Mouse (Mus musculus) liver, embryonic 13.5 days (tissue): Measurements from ENCODE around the gene Nell2. TPM values are rescaled to one million over a fixed set of nuclear protein-coding genes. Genes with fewer than 3 reads are reported as not detected.
"Not testable (repeated sequence)": the region's sequence is repeated elsewhere in the genome, so short reads cannot be mapped to it uniquely, and the experiment has no call there.

Experiments used
- ATAC-seq: fragments of 200-750 bp; cut with Nextera tagmentation; 2 replicates; pipeline ENCODE4 v1.8.0; 2017; ENCODE audit warnings: low read depth, mild to moderate bottlenecking, moderate number of reproducible peaks, moderate library complexity
- DNase-seq: peaks from one replicate; pipeline ENCODE4 v3.0.0; 2022
- H3K27ac ChIP-seq: fragments of 300-500 bp; sonication (generic); 2 replicates; pipeline ENCODE4 v1.5.1; 2015; ENCODE audit warnings: moderate library complexity, mild to moderate bottlenecking, inconsistent platforms
- H3K27me3 ChIP-seq: fragments of 300-500 bp; sonication (generic); 2 replicates; pipeline ENCODE4 v1.6.1; 2015; ENCODE audit warnings: mild to moderate bottlenecking, inconsistent platforms
- H3K36me3 ChIP-seq: fragments of 300-500 bp; sonication (generic); 2 replicates; pipeline ENCODE4 v1.6.1; 2015; ENCODE audit warnings: mild to moderate bottlenecking, inconsistent platforms
- H3K4me1 ChIP-seq: fragments of 300-500 bp; sonication (generic); replicated peaks from 2 replicates; pipeline ENCODE4 v1.6.1; 2015; ENCODE audit warnings: inconsistent platforms
- H3K4me2 ChIP-seq: fragments of 300-500 bp; sonication (generic); 2 replicates; pipeline ENCODE4 v1.6.1; 2015; ENCODE audit warnings: inconsistent platforms, mild to moderate bottlenecking, moderate library complexity
- H3K4me3 ChIP-seq: fragments of 300-500 bp; sonication (generic); replicated peaks from 2 replicates; pipeline ENCODE4 v1.5.1; 2015; ENCODE audit warnings: mild to moderate bottlenecking, inconsistent platforms
- H3K9ac ChIP-seq: fragments of 300-500 bp; sonication (generic); 2 replicates; pipeline ENCODE4 v1.6.1; 2015; ENCODE audit warnings: mild to moderate bottlenecking, inconsistent platforms
- H3K9me3 ChIP-seq: fragments of 300-500 bp; sonication (generic); replicated peaks from 2 replicates; pipeline ENCODE4 v1.6.1; 2016; ENCODE audit warnings: inconsistent platforms
- WGBS: fragments of 180-500 bp; shearing (Covaris S2); methylation state at CpG from one replicate; pipeline ENCODE4 v1.1.7; 2015; ENCODE audit not compliant: insufficient replicate concordance; 5-methylcytosine and 5-hydroxymethylcytosine counted together
- polyA plus RNA-seq: library from polyadenylated mRNA; unstranded; fragments of >200 nt; fragmentation: Nextera tagmentation; extraction: Ambion mirVana; gene quantifications from 2 replicates; pipeline ENCODE4 v1.2.1, GENCODE M21; 2015

The Nell2 gene
- polyA plus RNA-seq, 1 experiment from 2014 or later, result 0.55 TPM

DNA sequence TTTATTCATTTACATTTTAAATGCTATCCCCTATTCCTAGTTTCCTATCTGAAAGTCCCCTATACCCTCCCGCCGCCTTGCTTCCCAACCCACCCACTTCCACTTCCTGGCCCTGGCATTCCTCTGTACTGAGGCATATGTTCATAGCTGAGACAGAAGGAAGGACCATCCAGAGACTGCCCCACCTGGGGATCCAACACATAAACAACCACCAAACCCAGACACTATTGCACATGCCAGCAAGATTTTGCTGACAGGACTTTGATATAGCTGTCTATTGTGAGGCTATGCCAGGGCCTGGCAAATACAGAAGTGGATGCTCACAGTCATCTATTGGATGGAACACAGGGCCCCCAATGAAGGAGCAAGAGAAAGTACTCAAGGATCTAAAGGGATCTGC is 291.3 kb downstream of the Nell2 start:
- not testable (repeated sequence) for H3K4me2 ChIP-seq, H3K4me3 ChIP-seq, ATAC-seq, H3K27ac ChIP-seq, H3K9ac ChIP-seq, H3K4me1 ChIP-seq, H3K27me3 ChIP-seq, H3K9me3 ChIP-seq, DNase-seq, H3K36me3 ChIP-seq
- 77% methylated on average over 2 of the region's 2 CpGs for WGBS

DNA sequence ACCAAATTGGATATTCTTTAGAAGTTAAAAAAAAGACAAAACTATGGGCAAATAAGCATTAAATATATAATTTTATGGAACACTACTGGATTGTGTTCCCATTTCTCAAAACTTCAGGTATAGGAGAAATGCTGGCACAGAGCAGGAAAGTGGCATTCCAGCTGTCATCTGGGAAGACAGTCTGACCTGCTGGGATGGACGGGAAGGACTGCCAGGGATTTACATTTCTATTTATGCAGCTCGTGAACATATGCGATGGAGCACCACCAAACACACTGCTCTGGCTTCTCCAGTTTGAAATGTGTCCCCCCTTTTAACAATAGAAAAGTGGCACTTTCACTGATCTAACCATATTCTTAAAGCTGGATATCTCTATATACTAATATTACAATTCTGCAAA is 291.9 kb downstream of the Nell2 start:
- DNase-seq, result no peak
- no peaks in the 10 kb centered on the region for H3K36me3 ChIP-seq
- H3K27me3 ChIP-seq, result no peaks in the 10 kb centered on the region
- H3K9me3 ChIP-seq, result no peaks in the 10 kb centered on the region
- H3K4me3 ChIP-seq, result no peak overlapping the region
- H3K27ac ChIP-seq, result no peak overlapping the region
- no peak for ATAC-seq
- 73% methylated on average over 3 of the region's 3 CpGs for WGBS
- no peaks in the 10 kb centered on the region for H3K4me1 ChIP-seq
- H3K9ac ChIP-seq, result no peak overlapping the region
- H3K4me2 ChIP-seq, result no peak overlapping the region

DNA sequence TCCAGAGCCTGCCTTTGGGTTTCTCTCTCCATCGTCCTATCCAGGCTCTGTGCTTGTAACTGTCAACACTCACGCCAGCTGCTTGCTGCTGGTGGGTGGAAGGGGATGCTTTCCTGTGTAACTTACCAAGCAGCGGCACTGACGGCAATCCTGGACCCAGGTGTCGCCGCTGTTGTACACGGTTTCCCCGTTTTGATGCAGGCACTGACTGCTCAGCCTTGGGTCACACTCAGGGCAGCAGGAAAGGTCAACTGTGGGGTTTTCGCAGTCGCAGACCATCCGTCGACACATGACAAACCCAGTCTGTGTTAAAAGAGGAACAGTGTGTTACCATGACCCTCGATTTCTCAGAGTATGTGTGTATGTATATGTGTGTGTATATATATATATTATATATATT is 297.2 kb downstream of the Nell2 start:
- Histone ChIP-seq H3K4me1 (no peaks in the 10 kb centered on the region), H3K4me2 (no peak overlapping the region), H3K27me3 (no peaks in the 10 kb centered on the region), H3K4me3 (no peak overlapping the region), H3K36me3 (no peaks in the 10 kb centered on the region), H3K27ac (no peak overlapping the region), H3K9ac (no peak overlapping the region), H3K9me3 (0 out of 2 replicates have a peak, but pooled peaks cover 3% of the 10 kb centered on the region)
- 75% methylated on average over 13 of the region's 13 CpGs for WGBS
- no peak for DNase-seq
- ATAC-seq, result no peak

DNA sequence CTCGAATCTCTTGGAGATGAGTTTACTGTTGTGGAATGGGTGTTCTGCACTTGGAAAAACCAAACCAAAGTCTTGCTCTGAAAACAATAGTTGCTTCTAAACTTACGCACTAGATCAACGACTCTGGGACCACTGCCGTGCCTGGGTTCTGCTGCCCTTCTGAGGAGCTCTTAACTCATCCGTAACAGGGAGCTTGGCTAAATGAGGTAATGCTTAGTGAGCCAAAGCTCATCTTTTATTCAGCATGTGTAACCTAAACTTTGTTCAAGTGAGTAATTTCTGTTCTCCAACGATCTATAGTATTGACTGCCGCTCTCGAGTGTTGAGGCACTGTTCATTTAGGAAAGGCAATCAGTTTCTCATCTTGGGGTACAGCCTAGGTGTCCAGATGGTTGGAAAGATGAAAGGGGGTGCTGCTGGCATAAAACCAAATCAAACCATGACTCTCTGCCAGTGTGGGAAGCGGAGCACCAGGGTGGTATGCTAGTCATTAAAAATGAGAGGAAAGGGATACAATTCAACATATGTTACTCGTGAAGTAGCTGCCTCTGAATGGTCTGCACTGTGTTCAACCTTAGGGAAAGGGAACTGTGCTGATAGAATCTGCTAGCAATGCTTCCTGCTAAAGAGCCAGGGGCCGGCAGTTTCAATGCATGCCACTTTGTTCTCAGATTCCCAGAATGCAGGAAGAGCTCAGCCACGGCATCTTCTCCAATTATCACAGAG is 311.6 kb downstream of the Nell2 start:
- Histone ChIP-seq H3K4me3 (no peak overlapping the region), H3K27me3 (no peaks in the 10 kb centered on the region), H3K9ac (no peak overlapping the region), H3K4me1 (no peaks in the 10 kb centered on the region), H3K27ac (no peak overlapping the region), H3K4me2 (no peak overlapping the region), H3K9me3 (peaks cover 12% of the 10 kb centered on the region), H3K36me3 (no peaks in the 10 kb centered on the region)
- DNase-seq (no peak), ATAC-seq (no peak)
- WGBS, result 71% methylated on average over 12 of the region's 12 CpGs

DNA sequence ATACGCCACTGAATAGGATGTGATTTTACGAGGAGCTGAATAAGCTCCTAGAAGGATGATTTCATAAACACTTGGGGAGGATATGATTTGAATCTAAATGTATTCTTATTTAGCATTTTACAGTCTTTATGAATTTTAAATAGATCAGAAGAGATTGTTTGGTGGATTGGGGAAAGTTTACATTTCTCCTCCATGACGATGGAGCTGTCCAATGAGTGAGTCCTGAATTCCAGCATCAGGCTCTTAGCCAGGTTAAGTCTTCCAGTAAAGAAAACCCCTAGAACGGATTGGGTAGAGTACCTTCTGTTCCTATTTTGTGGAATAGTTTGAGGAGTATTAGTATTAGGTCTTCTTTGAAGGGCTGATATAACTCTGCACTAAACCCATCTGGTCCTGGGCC is 317.8 kb downstream of the Nell2 start:
- Histone ChIP-seq H3K36me3 (no peaks in the 10 kb centered on the region), H3K27ac (no peak overlapping the region), H3K4me1 (no peaks in the 10 kb centered on the region), H3K4me2 (no peak overlapping the region), H3K9me3 (no peaks in the 10 kb centered on the region), H3K9ac (no peak overlapping the region), H3K27me3 (no peaks in the 10 kb centered on the region), H3K4me3 (no peak overlapping the region)
- DNase-seq, result no peak
- no peak for ATAC-seq
- WGBS, result 58% methylated on average over 4 of the region's 4 CpGs

DNA sequence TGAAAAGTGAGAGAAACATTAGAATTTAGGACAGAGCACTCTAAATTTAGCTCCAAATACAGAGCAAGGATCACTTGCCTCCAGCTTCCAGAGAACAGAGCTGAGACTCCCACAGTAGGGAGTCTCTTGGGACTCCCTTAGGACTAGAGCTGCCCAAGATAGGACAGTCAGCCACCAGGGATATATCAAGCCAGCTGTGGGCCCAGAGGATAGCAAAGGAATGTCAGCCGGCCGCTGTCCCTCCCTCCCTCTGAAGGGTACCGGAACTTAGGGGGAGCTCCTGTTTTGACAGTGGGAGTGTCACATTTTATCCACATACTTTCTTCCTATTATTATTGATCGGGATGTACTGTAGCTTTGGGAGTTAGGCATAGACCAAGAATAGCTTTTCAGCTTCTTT is 319.2 kb downstream of the Nell2 start:
- 69% methylated on average over 4 of the region's 4 CpGs for WGBS
- no peak overlapping the region for H3K4me3 ChIP-seq
- H3K9me3 ChIP-seq, result no peaks in the 10 kb centered on the region
- H3K27me3 ChIP-seq, result no peaks in the 10 kb centered on the region
- H3K27ac ChIP-seq, result no peak overlapping the region
- ATAC-seq (no peak), DNase-seq (no peak)
- H3K36me3 ChIP-seq, result no peaks in the 10 kb centered on the region
- H3K4me2 ChIP-seq, result no peak overlapping the region
- no peaks in the 10 kb centered on the region for H3K4me1 ChIP-seq
- no peak overlapping the region for H3K9ac ChIP-seq

DNA sequence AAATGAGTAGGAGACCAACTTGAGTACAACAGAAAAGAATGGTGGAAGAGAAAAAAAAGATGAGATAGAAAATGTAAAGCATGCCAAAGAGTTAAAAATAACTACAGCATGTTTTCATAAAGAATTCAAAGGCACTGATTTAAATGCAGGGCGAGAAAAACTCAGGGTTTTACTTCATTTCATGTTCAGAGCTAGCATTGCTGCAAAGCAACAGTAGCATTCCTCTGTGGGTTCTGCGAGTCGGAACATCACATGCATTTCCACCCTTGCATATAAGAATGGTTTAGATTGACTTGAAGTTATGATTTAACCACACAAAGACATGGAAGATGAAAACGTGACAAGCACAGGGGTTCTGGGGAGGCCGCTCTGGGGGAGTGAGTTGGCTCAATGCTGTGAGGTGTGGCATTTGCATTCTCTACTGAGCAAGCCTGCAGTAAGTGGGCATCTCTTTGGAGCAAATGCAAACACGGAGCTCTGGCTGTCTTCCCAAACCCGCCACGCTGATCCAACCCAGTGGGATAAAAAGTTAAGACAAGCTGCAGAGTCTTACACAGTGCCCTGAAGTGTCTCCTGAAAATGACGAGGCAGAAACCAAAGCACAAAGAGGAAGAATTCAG is 334.6 kb downstream of the Nell2 start:
- no peak overlapping the region for H3K4me3 ChIP-seq
- no peaks in the 10 kb centered on the region for H3K27me3 ChIP-seq
- H3K4me2 ChIP-seq, result no peak overlapping the region
- no peak for ATAC-seq
- H3K9ac ChIP-seq, result no peak overlapping the region
- no peaks in the 10 kb centered on the region for H3K36me3 ChIP-seq
- no peaks in the 10 kb centered on the region for H3K4me1 ChIP-seq
- 59% methylated on average over 9 of the region's 9 CpGs for WGBS
- H3K9me3 ChIP-seq, result no peaks in the 10 kb centered on the region
- DNase-seq, result no peak
- no peak overlapping the region for H3K27ac ChIP-seq

DNA sequence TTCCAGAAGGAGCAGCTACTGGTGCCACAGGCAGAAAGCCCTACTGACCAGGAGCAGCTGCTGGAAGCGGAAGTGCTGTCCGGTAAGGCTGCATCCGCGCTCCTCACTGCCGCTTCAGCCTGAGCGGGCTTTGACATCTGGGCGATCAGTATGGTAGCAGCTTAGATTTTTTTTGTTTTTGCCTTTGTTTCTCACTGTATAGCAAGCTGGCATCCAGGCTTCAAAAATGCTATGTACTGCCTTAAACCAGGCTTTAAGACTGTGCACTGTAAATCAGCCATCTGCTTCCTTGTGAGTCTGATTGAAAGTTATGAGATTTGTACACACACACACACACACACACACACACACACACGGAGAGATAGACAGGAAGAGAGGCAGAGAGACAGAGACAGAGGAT is 335.4 kb downstream of the Nell2 start:
- no peak overlapping the region for H3K9ac ChIP-seq
- no peaks in the 10 kb centered on the region for H3K4me1 ChIP-seq
- no peak for DNase-seq
- H3K27me3 ChIP-seq, result no peaks in the 10 kb centered on the region
- H3K36me3 ChIP-seq, result no peaks in the 10 kb centered on the region
- ATAC-seq, result no peak
- no peak overlapping the region for H3K4me3 ChIP-seq
- H3K27ac ChIP-seq, result no peak overlapping the region
- no peak overlapping the region for H3K4me2 ChIP-seq
- H3K9me3 ChIP-seq, result no peaks in the 10 kb centered on the region
- WGBS, result 70% methylated on average over 8 of the region's 8 CpGs

DNA sequence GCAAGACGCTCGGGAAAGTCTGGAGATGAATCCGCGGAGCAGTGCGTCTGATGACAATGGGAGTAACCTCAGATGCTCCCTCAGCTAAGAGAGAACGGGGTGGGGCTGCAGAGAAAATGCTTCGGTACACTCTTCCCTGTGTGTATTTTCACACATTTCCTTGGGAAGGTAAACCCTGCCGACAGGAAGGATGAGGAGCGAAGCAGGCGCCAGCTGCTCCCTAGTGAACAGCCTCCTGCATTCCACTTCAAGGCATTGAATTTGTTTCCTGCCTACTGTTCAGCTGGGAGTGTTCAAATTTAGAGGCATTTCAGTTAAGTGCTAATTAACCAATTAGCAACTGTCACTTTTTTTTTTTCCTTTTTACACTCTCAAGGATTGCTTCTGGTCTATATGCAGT is 342.1 kb downstream of the Nell2 start:
- no peaks in the 10 kb centered on the region for H3K27me3 ChIP-seq

DNA sequence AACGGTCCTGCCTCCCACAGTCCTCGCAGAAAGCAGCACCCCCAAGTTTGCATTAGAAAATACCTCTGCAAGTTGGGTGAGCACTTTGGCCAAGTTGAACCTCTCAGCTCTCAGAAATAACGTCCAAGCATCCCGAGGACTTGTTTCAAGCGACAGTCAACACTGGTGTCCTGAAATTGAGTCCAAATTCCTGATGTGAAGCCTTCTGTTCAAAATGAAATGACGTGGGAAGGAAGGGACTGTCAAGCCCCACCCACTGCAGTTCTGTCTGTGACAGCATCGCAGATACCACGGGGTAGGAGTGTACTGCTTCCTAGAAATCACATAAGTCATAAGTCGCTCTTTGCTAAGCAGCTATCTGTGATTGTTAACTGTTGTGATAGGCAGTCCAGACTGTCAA is 342.9 kb downstream of the Nell2 start:
- no peaks in the 10 kb centered on the region for H3K36me3 ChIP-seq
- no peak overlapping the region for H3K4me3 ChIP-seq
- no peaks in the 10 kb centered on the region for H3K27me3 ChIP-seq
- DNase-seq (no peak), ATAC-seq (no peak)
- H3K9me3 ChIP-seq, result no peaks in the 10 kb centered on the region
- H3K27ac ChIP-seq, result no peak overlapping the region
- no peaks in the 10 kb centered on the region for H3K4me1 ChIP-seq
- WGBS, result 50% methylated on average over 9 of the region's 9 CpGs
- H3K9ac ChIP-seq, result no peak overlapping the region
- H3K4me2 ChIP-seq, result no peak overlapping the region

More for the DNA sequence above, 342.1 kb downstream of the Nell2 start:
- DNase-seq, result no peak
- Histone ChIP-seq H3K36me3 (no peaks in the 10 kb centered on the region), H3K9me3 (no peaks in the 10 kb centered on the region), H3K9ac (no peak overlapping the region), H3K4me2 (no peak overlapping the region), H3K4me3 (no peak overlapping the region), H3K27ac (no peak overlapping the region), H3K4me1 (no peaks in the 10 kb centered on the region)
- no peak for ATAC-seq
- whole genome bisulfite sequencing, result 43% methylated on average over 10 of the region's 10 CpGs

DNA sequence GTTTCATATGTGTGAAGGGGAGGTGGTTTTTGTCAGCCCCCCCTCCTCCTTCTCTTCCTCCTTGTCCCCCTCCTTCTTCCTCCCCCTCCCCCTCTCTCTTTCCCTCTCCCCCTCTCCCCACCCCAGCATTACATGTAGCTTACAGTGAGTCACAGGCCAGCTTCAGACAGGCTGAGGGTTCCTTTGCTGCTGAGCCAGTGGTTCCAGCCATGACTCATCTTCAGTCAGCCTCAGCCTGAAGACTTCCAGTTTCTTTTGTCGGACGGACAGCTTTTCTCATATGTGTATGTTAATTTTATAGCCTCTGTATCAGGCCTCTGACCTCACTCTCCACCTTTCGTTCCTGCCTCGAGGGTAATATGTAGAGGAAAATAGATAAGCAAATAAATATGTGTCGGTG is 344.9 kb downstream of the Nell2 start:
- Histone ChIP-seq H3K9ac (no peak overlapping the region), H3K27me3 (no peaks in the 10 kb centered on the region), H3K9me3 (no peaks in the 10 kb centered on the region), H3K36me3 (no peaks in the 10 kb centered on the region), H3K4me3 (no peak overlapping the region), H3K4me2 (no peak overlapping the region), H3K27ac (no peak overlapping the region), H3K4me1 (no peaks in the 10 kb centered on the region)
- ATAC-seq (no peak), DNase-seq (no peak)
- 66% methylated on average over 5 of the region's 5 CpGs for WGBS

DNA sequence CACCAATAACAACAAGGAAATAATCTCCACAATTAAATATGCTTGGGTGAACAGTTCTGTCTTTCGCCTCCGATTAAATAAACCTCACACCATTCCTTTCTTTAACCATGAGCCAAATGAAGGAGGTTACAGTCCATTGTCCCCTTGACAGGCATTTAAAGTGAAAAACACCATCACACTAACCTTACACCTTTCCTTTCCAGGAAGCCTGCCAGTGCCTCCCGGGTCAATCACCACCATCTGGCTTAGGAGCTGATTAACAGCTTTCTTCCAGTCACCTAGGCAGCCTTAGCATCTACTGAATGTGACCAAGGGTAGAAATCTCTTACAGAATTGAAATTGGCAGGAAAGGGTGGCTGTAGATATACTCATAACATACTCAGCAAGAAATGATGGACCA is 371.5 kb downstream of the Nell2 start:
- 0 out of 2 replicates have a peak, but pooled peaks cover 3% of the 10 kb centered on the region for H3K9me3 ChIP-seq
- no peak overlapping the region for H3K4me3 ChIP-seq
- no peak overlapping the region for H3K27ac ChIP-seq
- H3K4me1 ChIP-seq, result no peaks in the 10 kb centered on the region
- no peaks in the 10 kb centered on the region for H3K36me3 ChIP-seq
- ATAC-seq, result no peak
- H3K27me3 ChIP-seq, result no peaks in the 10 kb centered on the region
- no peak overlapping the region for H3K9ac ChIP-seq
- 47% methylated on average over 3 of the region's 3 CpGs for WGBS
- H3K4me2 ChIP-seq, result no peak overlapping the region
- no peak for DNase-seq
